Mouse (Mus musculus) heart, adult 2 months (tissue): ENCODE measurements around the gene Agfg2. TPM values are rescaled to one million over a fixed set of nuclear protein-coding genes. Genes with fewer than 3 reads are reported as not detected.

Experiments used
- DNase-seq, 2 experiments: peaks; one replicate each; pipeline ENCODE4 v3.0.0; 2021
- H3K27ac ChIP-seq: fragments of 200-600 bp; 2 replicates; pipeline ENCODE4 v1.8.1; 2022
- H3K27me3 ChIP-seq: fragments of 200-500 bp; 2 replicates; pipeline ENCODE4 v1.6.1; 2012; ENCODE audit warnings: mild to moderate bottlenecking, low read length, inconsistent platforms, mixed read lengths; ENCODE audit not compliant: control insufficient read depth, insufficient read depth
- H3K36me3 ChIP-seq: fragments of 200-500 bp; 2 replicates; pipeline ENCODE4 v1.6.1; 2012; ENCODE audit warnings: low read length, inconsistent platforms; ENCODE audit not compliant: control insufficient read depth, insufficient read depth
- H3K4me1 ChIP-seq: fragments of 200-500 bp; 2 replicates; pipeline ENCODE4 v1.6.1; 2011; ENCODE audit warnings: low read length; ENCODE audit not compliant: control insufficient read depth, insufficient read depth
- H3K4me3 ChIP-seq: fragments of 200-600 bp; 2 replicates; pipeline ENCODE4 v1.8.1; 2022
- H3K79me2 ChIP-seq: fragments of 200-500 bp; replicated peaks from 2 replicates; pipeline ENCODE4 v1.6.1; 2012; ENCODE audit warnings: mild to moderate bottlenecking, inconsistent platforms, low read length, moderate library complexity, mixed read lengths; ENCODE audit not compliant: control insufficient read depth, insufficient read depth
- H3K9ac ChIP-seq: fragments of 200-500 bp; 2 replicates; pipeline ENCODE4 v1.6.1; 2012; ENCODE audit warnings: low read depth, mild to moderate bottlenecking, control low read depth, inconsistent platforms, low read length, mixed read lengths
- CTCF ChIP-seq: fragments of 200-600 bp; IDR thresholded peaks from 2 replicates; pipeline ENCODE4 v1.8.1; 2022; ENCODE audit warnings: antibody characterized with exemption, mild to moderate bottlenecking, moderate library complexity
- EP300 ChIP-seq: fragments of 200-500 bp; IDR thresholded peaks from 2 replicates; pipeline ENCODE4 v1.6.1; 2011; ENCODE audit warnings: low read depth, low read length, control low read depth; ENCODE audit not compliant: insufficient read depth
- POLR2A ChIP-seq: fragments of 200-500 bp; IDR thresholded peaks from 2 replicates; pipeline ENCODE4 v1.6.1; 2011; ENCODE audit warnings: mild to moderate bottlenecking, low read depth, low read length, control low read depth; ENCODE audit not compliant: insufficient read depth
- WGBS: fragments of 180-500 bp; shearing (Covaris S2); methylation state at CpG from one replicate; pipeline ENCODE4 v1.1.7; 2018; 5-methylcytosine and 5-hydroxymethylcytosine counted together
- intact Hi-C: fragments of 180-260 bp; cut with DNase I; formaldehyde crosslinking; loops from one replicate; pipeline ENCODE4 v1.15.1; 2025
- polyA plus RNA-seq: library from polyadenylated mRNA; depleted of rRNA; stranded (reverse); fragments of >200 nt; gene quantifications from 2 replicates; pipeline ENCODE4 v1.2.3, GENCODE M21; 2012; rRNA removed
- total RNA-seq, 2 experiments: library from RNA; stranded (reverse); gene quantifications; 2 replicates each; pipeline ENCODE4 v1.2.3; 2021

Gene Agfg2
- total and polyA plus RNA-seq, 3 experiments = 11.9 to 19.1 (median 15.6) TPM

- no peak overlapping the region for H3K4me3 ChIP-seq
- TF ChIP-seq POLR2A (no peak), CTCF (no peak), EP300 (no peak)
Observed at GRCm38 (mm10) chr5:137607860-137608653, 76.5 kb downstream of the Agfg2 start.

GRCm38 (mm10) chr5:137601365-137601729 lies 83.2 kb downstream of the Agfg2 start:
- no peaks in the 10 kb centered on the region for H3K27me3 ChIP-seq
- H3K4me3 ChIP-seq = peak overlapping the region; percentile 60
- no peaks in the 10 kb centered on the region; the same call in 1 of the 2 replicates for H3K79me2 ChIP-seq
- H3K4me1 ChIP-seq = peaks cover 9% of the 10 kb centered on the region
- no peaks in the 10 kb centered on the region for H3K36me3 ChIP-seq
- H3K27ac ChIP-seq = peak overlapping the region; percentile 99
- H3K9ac ChIP-seq = peak overlapping the region; percentile 72
- intact Hi-C loops = loop anchor here (1.0 to 5.0 kb wide), 2 partner anchors 27 to 51 kb away; no protein-coding TSS in a partner anchor
- DNase-seq = peak; percentile 45 to 47
- WGBS = under 1% methylated on average over 22 of the region's 22 CpGs
- TF ChIP-seq POLR2A (no peak), EP300 (no peak), CTCF (no peak)

More at GRCm38 (mm10) chr5:137607860-137608653, 76.5 kb downstream of the Agfg2 start:
- Histone ChIP-seq H3K4me1 (peaks cover 10% of the 10 kb centered on the region), H3K36me3 (no peaks in the 10 kb centered on the region), H3K9ac (no peak overlapping the region), H3K27me3 (no peaks in the 10 kb centered on the region), H3K27ac (no peak overlapping the region), H3K79me2 (no peaks in the 10 kb centered on the region)
- 61% methylated on average over 26 of the region's 26 CpGs for WGBS
- intact Hi-C loops = no loop called here
- no peak for DNase-seq

- no peaks in the 10 kb centered on the region for H3K36me3 ChIP-seq
- H3K4me3 ChIP-seq = peak within 1 kb of the TSS; percentile 60
- H3K9ac ChIP-seq = peak within 1 kb of the TSS; percentile 83
- peak; percentile 97 for DNase-seq
- TF ChIP-seq CTCF (no peak), POLR2A (peak; percentile 95), EP300 (peak; percentile 28; the same call in 1 of the 2 replicates)
- H3K4me1 ChIP-seq = peaks cover 9% of the 10 kb centered on the region
- no peaks in the 10 kb centered on the region for H3K27me3 ChIP-seq
- H3K27ac ChIP-seq = peak within 1 kb of the TSS; percentile 99
- intact Hi-C loops = loop anchor here (1.0 to 5.0 kb wide), 2 partner anchors 28 to 52 kb away; no protein-coding TSS in a partner anchor
- H3K79me2 ChIP-seq = no peaks in the 10 kb centered on the region; the same call in 1 of the 2 replicates
- under 1% methylated on average over 41 of the region's 41 CpGs for WGBS
Observed at GRCm38 (mm10) chr5:137600619-137601364, 83.7 kb downstream of the Agfg2 start, which contains the start of gene Mospd3. Mospd3 (minus strand) TSS chr5:137601058.

Other genes starting within 250 kb of the Agfg2 start
- gene Zan, start 207.7 kb downstream of the Agfg2 start, total RNA-seq = not detected
- gene Zan, start 207.7 kb downstream of the Agfg2 start, polyA plus RNA-seq = under 0.01 and 0.02 TPM in 2 replicates
- gene Pop7, start 182.2 kb downstream of the Agfg2 start, total RNA-seq = 10 to 100 TPM; 13.4 to 13.9 TPM
- gene Pop7, start 182.2 kb downstream of the Agfg2 start, polyA plus RNA-seq = 22.7 and 25.6 TPM in 2 replicates
- gene Gigyf1, start 166.2 kb downstream of the Agfg2 start, total RNA-seq = 10 to 100 TPM; 24.4 to 29.1 TPM
- gene Gigyf1, start 166.2 kb downstream of the Agfg2 start, polyA plus RNA-seq = 19.6 and 21.0 TPM in 2 replicates
- gene Epo, start 151.5 kb downstream of the Agfg2 start, total RNA-seq = not detected
- gene Epo, start 151.5 kb downstream of the Agfg2 start, polyA plus RNA-seq = not detected in 2 replicates
- gene Gnb2, start 151.2 kb downstream of the Agfg2 start, total RNA-seq = 100 to 1,000 TPM; 222 to 249 TPM
- gene Gnb2, start 151.2 kb downstream of the Agfg2 start, polyA plus RNA-seq = 395 and 448 TPM in 2 replicates
- gene Actl6b, start 131.2 kb downstream of the Agfg2 start, total RNA-seq = not detected
- 0.32 TPM in 1 of 2 replicates, not detected in the other for gene Actl6b, start 131.2 kb downstream of the Agfg2 start, polyA plus RNA-seq
- gene Tfr2, start 114.9 kb downstream of the Agfg2 start, total RNA-seq = under 1 TPM in 1 of 2 experiments, not detected in 1; 0.09 TPM
- gene Tfr2, start 114.9 kb downstream of the Agfg2 start, polyA plus RNA-seq = 0.29 and 0.35 TPM in 2 replicates
- gene Mospd3, start 83.7 kb downstream of the Agfg2 start, total RNA-seq = 10 to 100 TPM; 10.7 to 16.3 TPM
- gene Mospd3, start 83.7 kb downstream of the Agfg2 start, polyA plus RNA-seq = 20.7 and 32.3 TPM in 2 replicates
- gene Pcolce, start 70.9 kb downstream of the Agfg2 start, total RNA-seq = 10 to 100 TPM; 35.9 to 50.8 TPM
- 87.0 and 109 TPM in 2 replicates for gene Pcolce, start 70.9 kb downstream of the Agfg2 start, polyA plus RNA-seq
- under 1 TPM; 0.13 to 0.34 TPM for gene Fbxo24, start 55.7 kb downstream of the Agfg2 start, total RNA-seq
- 0.29 and 0.35 TPM in 2 replicates for gene Fbxo24, start 55.7 kb downstream of the Agfg2 start, polyA plus RNA-seq
- 10 to 100 TPM; 17.1 to 20.0 TPM for gene Lrch4, start 55.6 kb downstream of the Agfg2 start, total RNA-seq
- gene Lrch4, start 55.6 kb downstream of the Agfg2 start, polyA plus RNA-seq = 24.8 and 29.1 TPM in 2 replicates
- gene Gm20605, start 55.6 kb downstream of the Agfg2 start, total RNA-seq = 1 to 10 TPM; 2.8 to 4.3 TPM
- gene Gm20605, start 55.6 kb downstream of the Agfg2 start, polyA plus RNA-seq = 7.3 and 9.5 TPM in 2 replicates
- gene Sap25, start 43.4 kb downstream of the Agfg2 start, total RNA-seq = 1 to 10 TPM; 1.5 to 2.0 TPM
- gene Sap25, start 43.4 kb downstream of the Agfg2 start, polyA plus RNA-seq = 25.2 and 34.9 TPM in 2 replicates
- under 1 TPM; 0.34 to 0.73 TPM for gene Irs3, start 39.0 kb downstream of the Agfg2 start, total RNA-seq
- gene Irs3, start 39.0 kb downstream of the Agfg2 start, polyA plus RNA-seq = 0.91 and 2.2 TPM in 2 replicates
- 1 to 10 TPM in 1 of 2 experiments, under 1 TPM in 1; 0.94 to 1.2 TPM for gene Nyap1, start 56.9 kb upstream of the Agfg2 start, total RNA-seq
- 1.6 and 1.7 TPM in 2 replicates for gene Nyap1, start 56.9 kb upstream of the Agfg2 start, polyA plus RNA-seq
- gene Tsc22d4, start 61.0 kb upstream of the Agfg2 start, total RNA-seq = 100 to 1,000 TPM; 254 to 258 TPM
- 223 and 251 TPM in 2 replicates for gene Tsc22d4, start 61.0 kb upstream of the Agfg2 start, polyA plus RNA-seq
- gene Ppp1r35, start 94.1 kb upstream of the Agfg2 start, total RNA-seq = 10 to 100 TPM in 1 of 2 experiments, 1 to 10 TPM in 1; 7.4 to 10.8 TPM
- 6.8 and 12.0 TPM in 2 replicates for gene Ppp1r35, start 94.1 kb upstream of the Agfg2 start, polyA plus RNA-seq
- 10 to 100 TPM; 21.3 to 26.0 TPM for gene Mepce, start 102.9 kb upstream of the Agfg2 start, total RNA-seq
- 24.1 and 31.5 TPM in 2 replicates for gene Mepce, start 102.9 kb upstream of the Agfg2 start, polyA plus RNA-seq
- gene Zcwpw1, start 103.1 kb upstream of the Agfg2 start, total RNA-seq = under 1 TPM; 0.44 to 0.52 TPM
- 0.39 and 0.50 TPM in 2 replicates for gene Zcwpw1, start 103.1 kb upstream of the Agfg2 start, polyA plus RNA-seq
- 1 to 10 TPM in 1 of 2 experiments, under 1 TPM in 1; 0.97 to 3.1 TPM for gene Pilra, start 151.6 kb upstream of the Agfg2 start, total RNA-seq
- 2.6 and 5.3 TPM in 2 replicates for gene Pilra, start 151.6 kb upstream of the Agfg2 start, polyA plus RNA-seq
- gene Pilrb1, start 173.4 kb upstream of the Agfg2 start, total RNA-seq = 1 to 10 TPM; 1.1 to 2.0 TPM
- gene Pilrb1, start 173.4 kb upstream of the Agfg2 start, polyA plus RNA-seq = 2.3 and 4.2 TPM in 2 replicates
- 1 to 10 TPM; 1.1 to 1.3 TPM for gene Pilrb2, start 187.1 kb upstream of the Agfg2 start, total RNA-seq
- 1.4 and 3.2 TPM in 2 replicates for gene Pilrb2, start 187.1 kb upstream of the Agfg2 start, polyA plus RNA-seq
- gene Cyp3a13, start 236.9 kb upstream of the Agfg2 start, total RNA-seq = under 1 TPM; 0.13 to 0.18 TPM
- 0.06 TPM in 1 of 2 replicates, not detected in the other for gene Cyp3a13, start 236.9 kb upstream of the Agfg2 start, polyA plus RNA-seq